Mouse (Mus musculus) forebrain, embryonic 16.5 days (tissue): ENCODE measurements around the gene Plxdc2. TPM values are rescaled to one million over a fixed set of nuclear protein-coding genes. Genes with fewer than 3 reads are reported as not detected.

ENCODE experiments used
- ATAC-seq: fragments of 200-750 bp; cut with Nextera tagmentation; 2 replicates; pipeline ENCODE4 v1.8.0; 2017; ENCODE audit warnings: mild to moderate bottlenecking, moderate library complexity
- H3K27ac ChIP-seq: fragments of 300-500 bp; sonication (generic); 2 replicates; pipeline ENCODE4 v1.5.1; 2014; ENCODE audit warnings: low read length, control low read depth
- H3K27me3 ChIP-seq: fragments of 300-500 bp; sonication (generic); replicated peaks from 2 replicates; pipeline ENCODE4 v1.6.1; 2014; ENCODE audit warnings: low read length; ENCODE audit not compliant: control insufficient read depth, insufficient read depth
- H3K36me3 ChIP-seq: fragments of 300-500 bp; sonication (generic); 2 replicates; pipeline ENCODE4 v1.6.1; 2014; ENCODE audit not compliant: control insufficient read depth, insufficient read depth
- H3K4me1 ChIP-seq: fragments of 300-500 bp; sonication (generic); replicated peaks from 2 replicates; pipeline ENCODE4 v1.6.1; 2014; ENCODE audit warnings: low read length; ENCODE audit not compliant: control insufficient read depth, insufficient read depth
- H3K4me2 ChIP-seq: fragments of 300-500 bp; sonication (generic); 2 replicates; pipeline ENCODE4 v1.6.1; 2014; ENCODE audit warnings: mild to moderate bottlenecking, low read length, control low read depth
- H3K4me3 ChIP-seq: fragments of 300-500 bp; sonication (generic); replicated peaks from 2 replicates; pipeline ENCODE4 v1.5.1; 2014; ENCODE audit warnings: mild to moderate bottlenecking, low read length, control low read depth
- H3K9ac ChIP-seq: fragments of 300-500 bp; sonication (generic); replicated peaks from 2 replicates; pipeline ENCODE4 v1.6.1; 2014; ENCODE audit warnings: low read depth, low read length, control low read depth
- H3K9me3 ChIP-seq: fragments of 300-500 bp; sonication (generic); 2 replicates; pipeline ENCODE4 v1.6.1; 2016; ENCODE audit warnings: low read length; ENCODE audit not compliant: control insufficient read depth
- WGBS: fragments of 180-500 bp; shearing (Covaris S2); extraction: QIAGEN DNeasy Blood & Tissue Kit; methylation state at CpG from one replicate; pipeline ENCODE4 v1.1.7; 2014; 5-methylcytosine and 5-hydroxymethylcytosine counted together
- polyA plus RNA-seq: library from polyadenylated mRNA; unstranded; fragments of >200 nt; fragmentation: Nextera tagmentation; extraction: Ambion mirVana; gene quantifications from 2 replicates; pipeline ENCODE4 v1.2.1, GENCODE M21; 2015

Plxdc2 gene
- polyA plus RNA-seq, 1 experiment from 2014 or later, result 11.6 TPM

- Histone ChIP-seq H3K9ac (peak overlapping the region; percentile 32; the same call in 1 of the 2 replicates), H3K27me3 (peaks cover 3% of the 10 kb centered on the region; the same call in 1 of the 2 replicates), H3K4me1 (peaks cover 16% of the 10 kb centered on the region), H3K4me3 (peak overlapping the region; percentile 86), H3K36me3 (no peaks in the 10 kb centered on the region), H3K9me3 (no peaks in the 10 kb centered on the region), H3K4me2 (peak overlapping the region; percentile 97), H3K27ac (no peak overlapping the region)
- WGBS, result 29% methylated on average over 1 of the region's 1 CpGs
- no peak for ATAC-seq
Measured at GRCm38 (mm10) chr2:16357946-16358345, 1.8 kb downstream of the Plxdc2 start.

DNA sequence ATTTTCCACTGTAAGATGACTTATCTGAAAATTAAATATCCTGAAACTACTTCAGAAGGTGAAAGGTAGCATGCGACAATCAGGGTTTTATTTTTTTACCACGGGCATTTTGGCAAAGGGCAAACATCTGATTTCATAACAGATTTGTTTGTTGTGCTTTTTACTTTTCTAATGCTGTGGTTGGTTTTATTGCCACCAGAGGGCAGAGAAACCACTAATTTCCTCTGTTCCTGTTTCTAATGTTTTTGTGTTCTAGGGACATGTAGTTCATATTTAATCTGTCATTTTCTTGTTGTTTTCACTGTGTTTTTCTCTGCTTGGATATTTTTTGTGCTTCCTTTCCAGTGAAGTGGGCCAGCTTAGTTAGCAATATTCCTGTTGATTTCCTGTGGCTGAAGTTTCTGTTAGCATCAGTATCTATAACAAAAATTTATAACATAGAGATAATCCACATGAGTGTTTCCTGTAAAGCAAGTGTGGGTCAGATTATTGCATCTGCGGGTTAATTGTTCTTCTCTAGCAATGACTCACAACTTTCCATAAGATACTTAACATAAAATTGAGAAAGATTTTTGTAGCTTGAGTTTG is 3.3 kb downstream of the Plxdc2 start:
- Histone ChIP-seq H3K27me3 (peaks cover 3% of the 10 kb centered on the region; the same call in 1 of the 2 replicates), H3K4me2 (no peak overlapping the region), H3K9me3 (no peaks in the 10 kb centered on the region), H3K4me3 (no peak overlapping the region), H3K4me1 (peaks cover 16% of the 10 kb centered on the region), H3K36me3 (no peaks in the 10 kb centered on the region), H3K9ac (no peak overlapping the region), H3K27ac (no peak overlapping the region)
- 62% methylated on average over 3 of the region's 3 CpGs for WGBS
- ATAC-seq, result no peak

- 78% methylated on average over 1 of the region's 1 CpGs for WGBS
- H3K27me3 ChIP-seq, result no peaks in the 10 kb centered on the region
Measured at GRCm38 (mm10) chr2:16364749-16365148, 8.6 kb downstream of the Plxdc2 start.

DNA sequence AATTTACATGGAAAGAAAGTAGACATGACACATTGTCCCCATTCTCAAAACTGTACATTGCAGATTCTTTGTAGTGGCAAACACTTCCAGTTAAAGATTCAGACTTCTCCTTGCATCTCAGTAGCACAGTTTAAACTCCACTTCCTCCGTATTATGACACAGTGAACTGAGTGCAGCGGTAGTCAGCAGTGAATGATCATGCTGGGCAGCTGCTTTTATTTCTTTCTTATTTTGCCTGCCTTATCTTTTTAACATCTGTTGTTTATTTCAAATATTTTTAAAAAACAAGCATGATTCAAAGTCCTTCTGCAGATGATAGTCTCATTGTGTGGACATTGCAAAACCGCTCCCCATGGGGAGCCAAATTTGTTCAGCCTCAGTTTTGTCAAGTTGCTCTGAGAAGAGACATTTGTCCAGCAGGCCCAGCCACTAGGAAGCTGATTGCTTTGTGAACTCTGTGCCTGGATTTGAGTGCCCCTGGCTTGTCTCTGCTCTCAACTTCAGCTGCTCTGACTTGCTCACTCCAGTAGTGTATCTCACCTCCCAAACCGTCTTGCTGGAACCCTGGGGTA is 9.8 kb downstream of the Plxdc2 start:
- H3K4me2 ChIP-seq, result no peak overlapping the region
- no peaks in the 10 kb centered on the region for H3K36me3 ChIP-seq
- no peaks in the 10 kb centered on the region for H3K9me3 ChIP-seq
- H3K4me1 ChIP-seq, result no peaks in the 10 kb centered on the region
- no peak overlapping the region for H3K9ac ChIP-seq
- H3K4me3 ChIP-seq, result no peak overlapping the region
- no peak overlapping the region for H3K27ac ChIP-seq
- no peak for ATAC-seq
- H3K27me3 ChIP-seq, result no peaks in the 10 kb centered on the region
- 57% methylated on average over 4 of the region's 4 CpGs for WGBS

More at GRCm38 (mm10) chr2:16364749-16365148, 8.6 kb downstream of the Plxdc2 start:
- H3K4me3 ChIP-seq, result no peak overlapping the region
- no peak overlapping the region for H3K27ac ChIP-seq
- no peak overlapping the region for H3K9ac ChIP-seq
- no peak overlapping the region for H3K4me2 ChIP-seq
- no peaks in the 10 kb centered on the region for H3K4me1 ChIP-seq
- ATAC-seq, result no peak
- no peaks in the 10 kb centered on the region for H3K36me3 ChIP-seq
- no peaks in the 10 kb centered on the region for H3K9me3 ChIP-seq

DNA sequence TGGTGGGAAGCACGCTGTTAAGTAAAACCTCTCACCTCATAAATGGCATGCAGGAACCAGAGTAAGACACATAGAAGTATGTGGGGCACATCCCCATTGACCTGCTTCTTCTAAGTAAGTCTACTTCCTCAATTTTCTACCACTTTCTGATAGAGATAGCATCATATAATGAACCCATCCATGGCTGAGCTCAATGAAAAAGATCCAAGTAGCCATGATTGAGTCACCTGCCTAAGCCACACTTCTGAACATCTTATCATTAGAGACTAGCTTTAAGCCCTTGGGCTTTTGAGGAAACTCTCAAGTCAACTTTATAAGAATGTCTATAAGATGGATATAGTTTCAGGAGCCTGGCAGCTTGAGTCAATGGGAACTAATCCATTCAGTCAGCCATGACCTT is 14.3 kb downstream of the Plxdc2 start:
- H3K9me3 ChIP-seq, result no peaks in the 10 kb centered on the region
- 89% methylated on average over 1 of the region's 1 CpGs for WGBS
- no peak overlapping the region for H3K4me3 ChIP-seq
- H3K9ac ChIP-seq, result no peak overlapping the region
- H3K27ac ChIP-seq, result no peak overlapping the region
- no peak overlapping the region for H3K4me2 ChIP-seq
- ATAC-seq, result no peak
- no peaks in the 10 kb centered on the region for H3K4me1 ChIP-seq
- no peaks in the 10 kb centered on the region for H3K27me3 ChIP-seq
- H3K36me3 ChIP-seq, result no peaks in the 10 kb centered on the region

DNA sequence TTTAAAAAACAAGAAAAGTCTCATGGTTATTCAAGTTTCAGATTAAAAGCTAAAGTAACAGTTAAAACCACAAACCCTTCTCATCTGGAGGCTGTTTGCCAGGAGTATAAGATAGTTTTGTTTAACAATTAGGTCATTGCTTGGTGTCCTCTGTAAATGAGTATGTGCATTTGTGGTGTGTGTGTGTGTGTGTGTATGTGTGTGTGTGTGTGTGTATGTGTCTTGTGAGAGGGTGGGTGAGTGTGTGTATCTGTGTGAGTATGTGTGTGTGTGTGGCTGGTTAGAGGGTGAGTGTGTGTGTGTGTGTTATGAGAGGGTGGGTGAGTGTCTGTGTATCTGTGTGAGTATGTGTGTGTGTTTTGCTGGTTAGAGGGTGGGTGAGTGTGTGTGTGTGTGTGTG is 18.2 kb downstream of the Plxdc2 start:
- Histone ChIP-seq H3K4me2 (no peak overlapping the region), H3K4me3 (no peak overlapping the region), H3K36me3 (no peaks in the 10 kb centered on the region), H3K9ac (no peak overlapping the region), H3K9me3 (no peaks in the 10 kb centered on the region), H3K27ac (no peak overlapping the region), H3K27me3 (no peaks in the 10 kb centered on the region), H3K4me1 (no peaks in the 10 kb centered on the region)
- no peak for ATAC-seq

GRCm38 (mm10) chr2:16386206-16386605 is 30.1 kb downstream of the Plxdc2 start:
- Histone ChIP-seq H3K4me3 (no peak overlapping the region), H3K9ac (no peak overlapping the region), H3K4me1 (no peaks in the 10 kb centered on the region), H3K36me3 (no peaks in the 10 kb centered on the region), H3K27me3 (no peaks in the 10 kb centered on the region), H3K9me3 (no peaks in the 10 kb centered on the region), H3K4me2 (no peak overlapping the region), H3K27ac (no peak overlapping the region)
- ATAC-seq, result no peak
- WGBS, result 86% methylated on average over 1 of the region's 1 CpGs

DNA sequence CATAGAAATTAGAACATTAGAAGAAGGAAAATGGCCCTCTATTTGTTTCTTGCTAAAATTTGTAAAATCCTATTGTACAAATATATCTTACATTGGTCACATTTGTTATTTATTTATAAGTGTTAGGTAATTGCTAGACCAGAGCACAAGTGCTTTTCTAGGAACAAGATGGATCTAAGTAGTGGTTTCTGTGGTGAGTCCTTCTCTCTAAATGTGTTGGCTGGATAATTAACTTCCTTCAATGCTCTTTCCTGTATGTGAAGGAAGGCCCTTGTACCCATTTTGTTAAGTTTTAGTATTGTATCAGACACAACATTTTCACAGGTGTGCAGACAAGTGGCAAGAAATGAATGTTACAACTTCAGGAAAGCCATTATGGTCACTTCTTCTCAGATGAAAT is 30.6 kb downstream of the Plxdc2 start:
- ATAC-seq, result no peak
- Histone ChIP-seq H3K27ac (no peak overlapping the region), H3K9ac (no peak overlapping the region), H3K36me3 (no peaks in the 10 kb centered on the region), H3K27me3 (no peaks in the 10 kb centered on the region), H3K9me3 (no peaks in the 10 kb centered on the region), H3K4me2 (no peak overlapping the region), H3K4me1 (no peaks in the 10 kb centered on the region), H3K4me3 (no peak overlapping the region)

DNA sequence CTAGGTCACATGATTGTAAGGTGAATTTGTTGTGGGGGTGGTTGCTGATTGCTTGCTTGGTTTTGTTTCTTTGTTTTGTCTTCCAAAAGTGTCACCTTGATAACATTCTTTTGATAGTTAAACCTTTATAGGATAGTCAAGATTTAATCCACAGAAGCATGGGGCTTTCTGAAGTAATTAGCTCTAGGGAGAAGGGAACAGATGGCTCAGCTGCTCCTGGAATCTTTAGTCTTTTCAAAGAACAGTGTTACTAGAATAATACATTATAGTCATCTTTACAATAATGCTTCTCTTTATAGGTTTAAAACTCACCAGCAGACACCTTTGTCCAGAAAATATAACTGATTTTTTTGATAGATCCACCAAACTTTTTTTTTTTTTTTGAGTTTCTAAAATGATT is 31.7 kb downstream of the Plxdc2 start:
- ATAC-seq, result no peak
- Histone ChIP-seq H3K4me3 (no peak overlapping the region), H3K4me1 (no peaks in the 10 kb centered on the region), H3K9me3 (no peaks in the 10 kb centered on the region), H3K27ac (no peak overlapping the region), H3K4me2 (no peak overlapping the region), H3K36me3 (no peaks in the 10 kb centered on the region), H3K27me3 (no peaks in the 10 kb centered on the region), H3K9ac (no peak overlapping the region)

DNA sequence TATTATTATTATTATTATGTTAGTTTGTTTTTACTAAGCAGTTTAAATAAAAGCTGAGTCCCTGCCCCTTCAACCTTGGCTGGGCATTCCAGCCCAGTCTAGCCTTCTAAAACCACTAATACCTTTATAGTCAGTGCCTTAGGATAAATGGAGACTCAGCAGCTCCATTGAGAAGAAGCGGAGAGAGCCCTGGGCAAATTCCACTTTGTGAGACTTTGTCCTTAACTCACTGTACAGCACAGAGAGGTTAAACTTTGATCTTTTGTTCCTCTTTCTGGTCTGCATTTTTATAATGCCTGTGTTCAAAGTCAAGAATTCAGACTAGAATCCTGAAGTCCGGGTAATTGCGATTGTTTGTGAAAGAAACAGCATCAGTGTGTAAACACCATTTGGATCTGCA is 41.4 kb downstream of the Plxdc2 start:
- Histone ChIP-seq H3K27ac (no peak overlapping the region), H3K9ac (no peak overlapping the region), H3K36me3 (no peaks in the 10 kb centered on the region), H3K27me3 (no peaks in the 10 kb centered on the region), H3K4me1 (no peaks in the 10 kb centered on the region), H3K4me3 (no peak overlapping the region), H3K4me2 (no peak overlapping the region), H3K9me3 (no peaks in the 10 kb centered on the region)
- 66% methylated on average over 3 of the region's 3 CpGs for WGBS
- ATAC-seq, result no peak
